Mouse (Mus musculus): ENCODE results near the gene Cux1.

DNA sequence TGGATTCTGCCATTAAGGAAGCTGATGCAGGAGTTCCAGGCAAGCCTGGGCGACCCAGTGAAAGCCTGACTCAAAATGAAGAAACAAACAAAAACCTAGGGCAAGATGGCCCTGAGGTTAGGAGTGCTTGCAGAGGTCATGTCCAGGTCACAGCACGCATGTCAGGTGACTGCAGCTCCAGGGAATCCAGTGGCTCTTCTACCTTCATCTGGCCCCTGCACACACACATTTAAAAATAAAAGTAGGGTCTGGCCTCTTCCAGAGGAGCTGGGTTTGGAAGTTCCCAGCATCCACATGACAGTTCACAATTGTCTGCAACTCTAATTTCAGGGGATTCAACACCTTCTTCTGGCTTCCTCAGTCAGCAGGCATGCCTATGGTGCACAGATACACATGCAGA, 21.7 kb upstream of the Cux1 start:
- no peak for TF ChIP-seq POLR2A (IDR thresholded peaks at IDR 0.05; ENCODE audit: insufficient read depth, low read depth, low read length)
- TF ChIP-seq EP300 (IDR thresholded peaks at IDR 0.05; ENCODE audit: insufficient read depth, low read depth, low read length): no peak
